Mouse (Mus musculus): ENCODE data around the gene 4930452B06Rik. TPM values are rescaled to one million over a fixed set of nuclear protein-coding genes. Genes with fewer than 3 reads are reported as not detected.

The 4930452B06Rik gene
- polyA plus RNA-seq (2014; fragmentation: Illumina TruSeq; extraction: RNeasy Lipid Tissue Mini Kit (QIAGEN cat#74804); ENCODE audit: low read depth, low replicate concordance) = 9.7 TPM

DNA sequence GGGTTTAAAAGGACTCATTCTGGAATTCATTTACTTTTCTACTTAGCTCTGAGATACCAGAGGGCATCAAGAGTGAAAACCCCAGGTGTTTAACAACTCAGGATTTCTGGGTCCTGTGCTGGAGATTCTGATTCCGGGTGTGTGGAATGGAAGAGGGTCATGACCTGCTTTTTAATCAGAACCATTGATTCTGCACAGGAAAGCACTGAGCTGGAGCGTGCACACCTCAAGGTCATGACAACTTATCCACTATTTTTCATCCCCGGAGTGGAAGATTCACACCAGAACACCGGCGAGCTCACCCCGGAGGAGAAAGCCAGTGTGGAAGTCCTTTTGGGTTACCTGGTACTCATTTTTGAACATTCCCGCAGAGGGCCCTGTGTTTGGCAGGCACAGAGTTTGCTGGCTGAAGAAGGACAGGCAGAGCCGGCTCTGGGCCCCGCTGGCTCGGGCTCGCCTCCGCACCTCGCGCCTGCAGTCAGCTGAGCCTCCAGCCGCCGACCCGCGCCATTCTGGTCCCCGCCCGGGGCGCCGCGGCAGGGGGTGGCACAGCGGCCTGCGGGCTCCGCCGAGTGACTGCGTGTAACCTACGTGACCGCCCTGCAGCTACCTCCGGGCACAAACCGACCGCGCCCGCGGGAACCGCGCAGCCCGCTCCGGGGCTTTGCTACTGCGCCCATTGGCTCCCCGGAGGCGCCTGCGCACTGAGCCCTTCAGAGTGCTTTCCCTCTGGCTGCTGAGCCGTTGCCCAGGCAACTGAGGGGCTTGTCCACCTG lies at the start of gene 4930452B06Rik:
Gene 4930452B06Rik, minus strand, starts transcription at position 605 of the 776 bp plus-strand sequence.

